Mouse (Mus musculus) T-helper 2 cell (primary cell): ENCODE measurements around the gene Map3k4.

Experiments used
- in situ Hi-C: fragments of 300-600 bp; cut with MboI, MseI; formaldehyde crosslinking; loops from one replicate; pipeline ENCODE4 v1.15.1; 2025; ENCODE audit warnings: high pct_unique_total_duplicates

The Map3k4 gene

GRCm38 (mm10) chr17:12273032-12273431 is 45.6 kb downstream of the Map3k4 start:
- in situ Hi-C loops: loop anchor here (10.0 kb wide), 1 partner anchor 92 kb away; no protein-coding TSS in a partner anchor

DNA sequence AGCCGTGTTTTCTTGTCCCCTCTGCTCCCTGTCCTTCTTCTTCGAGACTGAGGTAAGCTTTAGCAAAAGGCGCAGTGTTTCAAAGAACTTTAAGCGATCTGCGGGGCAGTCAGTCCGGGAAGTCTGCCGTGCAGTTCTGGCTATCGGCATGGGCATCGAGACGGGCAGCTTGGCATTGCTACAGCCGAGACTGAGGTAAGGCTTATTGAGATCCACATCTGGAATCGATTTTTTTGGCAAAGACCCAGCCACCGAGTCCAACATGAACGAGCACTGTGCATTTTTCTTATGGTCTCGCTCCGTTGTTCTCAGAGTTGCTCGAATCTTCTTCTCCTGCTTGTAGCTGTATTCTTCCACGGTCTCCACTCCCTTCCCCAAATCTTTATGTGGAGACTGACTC is 46.8 kb downstream of the Map3k4 start:
- in situ Hi-C loops: loop anchor here (10.0 kb wide), 1 partner anchor 93 kb away; no protein-coding TSS in a partner anchor

GRCm38 (mm10) chr17:12268538-12268937 is 50.1 kb downstream of the Map3k4 start:
- in situ Hi-C loops: no loop called here

DNA sequence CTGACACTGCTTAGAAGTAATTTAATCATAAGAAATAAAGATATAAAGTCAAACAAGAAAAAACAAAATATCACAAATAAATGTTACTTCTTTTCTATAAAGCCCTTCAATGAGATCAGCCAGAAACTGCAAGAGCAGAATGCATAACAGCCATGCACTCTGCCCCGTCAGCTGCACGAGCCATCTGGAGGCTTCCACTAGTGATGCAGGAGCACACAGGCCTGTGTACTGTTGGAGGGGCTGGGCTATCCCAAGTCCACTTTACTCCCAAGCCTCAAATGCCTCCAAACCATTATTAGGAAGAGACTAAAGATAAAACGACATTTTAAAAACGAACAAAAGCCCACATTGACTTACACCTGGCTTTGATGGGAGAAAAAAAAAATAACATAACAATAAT is 50.5 kb downstream of the Map3k4 start:
- in situ Hi-C loops: no loop called here

DNA sequence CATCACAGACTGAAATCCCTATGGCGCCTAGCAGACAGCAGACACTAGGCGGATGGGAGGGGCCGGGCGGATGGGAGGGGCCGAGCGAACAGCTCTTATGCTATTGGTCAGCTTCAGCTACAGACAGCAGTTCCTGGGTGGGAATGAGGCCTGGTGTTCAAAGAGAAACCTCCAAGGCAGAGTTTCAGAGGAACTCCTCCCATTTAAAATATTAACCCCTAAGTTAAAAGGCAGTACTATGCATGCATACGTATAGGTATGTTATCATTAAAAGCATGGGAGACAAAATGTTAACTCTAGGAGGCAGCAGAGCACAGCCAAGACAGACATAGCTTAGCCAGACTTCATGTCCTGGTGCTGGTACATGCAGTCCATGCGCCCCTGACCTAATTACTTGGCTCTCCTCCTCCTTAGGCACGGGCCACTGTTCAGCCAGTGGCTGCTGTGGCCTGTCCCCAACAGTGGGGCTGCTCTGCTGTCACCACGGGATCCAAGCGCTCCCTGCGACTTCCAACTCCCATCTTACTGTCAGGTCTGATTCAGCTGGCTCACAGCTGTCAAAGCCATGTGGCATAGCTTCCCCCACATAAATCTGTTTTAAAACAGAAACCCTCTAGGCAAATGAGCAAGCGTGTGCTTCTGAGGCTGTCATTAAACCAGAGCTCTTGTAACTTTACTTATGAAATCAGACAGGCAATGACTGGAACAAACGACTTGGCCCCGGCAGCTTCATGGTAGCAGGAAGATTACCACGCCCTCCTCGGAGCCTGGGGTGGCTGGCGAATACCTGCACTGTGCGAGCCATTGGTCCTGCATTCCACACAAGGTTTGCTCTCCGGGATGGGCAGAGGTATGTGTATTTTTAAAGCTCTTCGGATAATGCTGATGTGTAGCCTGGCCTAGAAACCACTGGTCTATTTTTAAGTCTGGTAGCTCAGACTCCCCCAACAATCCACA is 52.3 kb downstream of the Map3k4 start:
- in situ Hi-C loops: no loop called here

DNA sequence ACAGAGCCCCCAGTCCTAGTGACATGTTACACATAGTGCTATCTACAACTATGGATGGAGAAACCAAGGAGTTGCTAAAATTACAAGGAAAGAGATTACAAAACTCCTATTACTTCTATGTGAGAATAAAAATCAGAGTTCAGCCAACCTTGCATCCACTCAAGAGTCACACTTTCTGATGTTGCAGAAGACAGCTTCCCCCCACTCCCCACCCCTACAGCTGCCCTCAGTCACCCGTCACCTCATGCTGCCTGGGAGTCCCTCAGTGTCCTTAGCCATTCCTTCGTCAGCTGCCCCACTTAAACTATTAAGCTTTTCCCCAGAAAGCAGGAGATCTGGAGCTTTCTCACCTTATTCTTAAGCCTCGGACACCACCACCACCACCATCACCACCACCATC is 54.3 kb downstream of the Map3k4 start:
- in situ Hi-C loops: no loop called here

DNA sequence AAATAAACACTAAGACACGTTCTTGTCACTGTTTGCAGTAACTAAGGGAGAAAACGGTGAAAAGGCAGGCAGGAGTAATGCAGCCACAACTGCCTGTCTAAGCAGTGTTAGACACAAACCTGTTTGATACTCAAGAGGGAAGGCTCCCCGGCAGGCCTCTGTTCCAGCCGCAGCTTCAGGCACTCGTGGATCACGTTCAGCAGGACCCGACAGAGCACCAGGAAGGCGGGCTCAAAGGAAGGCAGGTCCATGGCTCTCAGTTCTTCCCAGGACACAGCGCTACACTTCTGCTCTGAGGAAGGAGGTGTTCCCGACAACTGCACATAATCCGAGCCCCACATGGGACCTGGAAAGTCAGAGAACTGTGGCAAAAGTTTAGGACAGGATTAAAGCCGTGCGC is 54.8 kb downstream of the Map3k4 start:
- in situ Hi-C loops: no loop called here

- in situ Hi-C loops: no loop called here
These were observed 55.7 kb downstream of the Map3k4 start for GRCm38 (mm10) chr17:12262851-12263250.

GRCm38 (mm10) chr17:12261887-12262286 is 56.7 kb downstream of the Map3k4 start:
- in situ Hi-C loops: no loop called here

DNA sequence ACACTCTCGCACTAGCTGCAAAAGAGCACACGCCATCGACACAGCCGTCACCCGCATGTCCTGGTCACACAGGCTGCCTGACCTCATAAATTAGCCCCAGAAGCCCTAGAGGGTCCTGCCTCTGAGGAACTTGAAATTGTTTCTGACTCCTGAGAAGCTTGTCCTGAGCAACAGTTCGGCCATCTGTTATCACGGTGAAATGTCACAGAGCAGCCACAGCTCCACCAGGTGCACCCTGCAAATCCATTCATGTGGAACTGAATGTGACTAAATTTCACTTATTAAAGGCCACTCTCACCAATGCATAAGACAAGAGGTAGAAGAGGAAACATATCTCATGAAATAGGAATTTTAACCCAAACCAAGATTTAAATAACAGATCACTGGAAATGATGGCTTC is 57.2 kb downstream of the Map3k4 start:
- in situ Hi-C loops: no loop called here

DNA sequence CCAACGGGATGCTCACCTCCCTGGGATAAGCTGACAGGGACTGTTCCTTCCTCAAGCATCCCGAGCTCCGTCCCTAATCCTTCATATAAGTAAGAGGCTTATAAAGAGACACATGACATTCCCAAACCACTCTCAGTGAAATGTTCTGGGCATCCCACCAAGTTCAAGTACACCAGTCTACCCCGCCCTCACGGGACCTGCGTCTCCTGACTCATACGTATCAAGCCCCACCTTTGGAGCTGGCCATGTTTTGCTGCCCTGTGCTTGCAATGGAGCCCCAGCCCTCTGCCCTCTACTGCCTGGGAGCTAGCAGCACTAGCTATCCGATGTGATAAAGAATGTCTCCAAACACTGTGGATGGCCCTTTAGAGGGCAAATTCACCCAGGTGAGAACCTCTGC is 58.6 kb downstream of the Map3k4 start:
- in situ Hi-C loops: no loop called here

- in situ Hi-C loops: no loop called here
These were observed 60.1 kb downstream of the Map3k4 start for GRCm38 (mm10) chr17:12258517-12258916.

DNA sequence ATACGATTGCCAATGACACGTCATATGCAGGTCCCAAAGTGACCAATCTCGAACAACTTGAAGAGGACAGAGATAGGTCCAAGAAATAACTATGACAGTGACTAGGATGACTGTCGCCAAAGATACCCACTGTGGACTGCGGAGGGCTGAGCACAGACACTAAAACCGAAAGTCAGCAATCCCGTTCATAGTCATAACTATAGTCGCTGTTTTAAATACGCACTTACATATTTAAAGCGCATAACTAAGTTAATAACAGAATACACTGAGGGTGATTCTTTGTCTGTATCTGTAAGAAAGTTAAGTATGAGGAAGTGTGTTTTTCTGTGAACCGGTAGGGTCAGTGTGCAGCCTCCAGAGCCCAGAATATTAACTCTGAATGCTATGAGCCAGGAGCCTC is 62.5 kb downstream of the Map3k4 start:
- in situ Hi-C loops: no loop called here

DNA sequence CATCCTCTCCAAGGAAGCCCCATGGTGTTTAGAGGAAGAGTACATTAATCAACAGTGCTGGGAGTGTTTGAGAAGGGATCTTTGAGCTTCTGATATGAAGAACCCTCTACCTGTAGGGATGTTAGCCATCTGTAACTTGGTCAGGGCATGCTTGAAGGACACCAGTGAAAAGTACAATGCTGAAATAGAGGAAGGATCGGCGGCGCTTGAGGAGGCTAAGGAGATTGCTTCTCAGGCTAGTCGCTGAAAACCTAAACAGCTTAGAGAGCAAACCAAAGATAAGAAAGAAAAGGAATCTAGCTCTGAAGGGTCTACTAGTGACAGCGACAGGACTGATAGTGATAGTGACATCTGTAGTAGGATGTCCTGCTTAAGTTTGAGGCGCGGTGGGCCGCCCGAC is 68.0 kb downstream of the Map3k4 start:
- in situ Hi-C loops: no loop called here

DNA sequence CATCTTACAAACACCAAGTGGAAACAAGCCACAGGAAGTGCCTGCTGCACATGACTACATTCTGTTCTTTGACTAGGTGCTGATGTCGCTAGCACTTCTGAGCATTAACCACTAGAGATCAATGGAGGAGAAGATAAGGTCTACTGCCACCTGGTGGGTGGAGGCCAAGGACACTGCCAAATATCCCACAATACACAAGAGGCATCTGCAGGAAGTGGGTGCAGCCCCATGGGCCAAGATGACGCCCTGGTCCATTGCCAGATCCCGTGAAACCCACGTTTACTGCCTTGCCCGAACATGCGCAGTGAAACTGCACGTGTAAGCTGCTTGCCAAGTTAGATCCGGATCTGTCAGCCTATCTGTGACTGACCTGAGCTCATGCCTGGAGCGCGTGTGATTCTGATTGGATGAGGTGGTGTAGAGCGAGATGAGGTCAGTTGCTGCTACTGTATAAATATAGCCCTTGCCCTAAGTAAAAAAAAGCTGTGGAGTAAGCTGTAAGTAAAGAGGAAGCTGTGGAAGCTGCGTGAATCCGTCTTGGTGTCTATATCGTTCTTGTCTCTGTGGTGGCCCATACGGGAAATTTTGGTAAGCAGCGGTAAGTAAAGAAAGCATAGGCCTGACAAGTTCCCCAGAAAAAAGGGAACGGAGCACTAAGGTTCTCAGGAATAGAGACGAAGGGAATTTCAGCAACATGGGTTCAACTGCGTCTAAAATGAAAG is 68.7 kb downstream of the Map3k4 start:
- in situ Hi-C loops: loop anchor here (25.0 kb wide), 1 partner anchor 1638 kb away; no protein-coding TSS in a partner anchor

- in situ Hi-C loops: loop anchor here (25.0 kb wide), 1 partner anchor 1628 kb away; no protein-coding TSS in a partner anchor
These were observed 77.9 kb downstream of the Map3k4 start for GRCm38 (mm10) chr17:12240701-12241100.

- in situ Hi-C loops: loop anchor here (25.0 kb wide), 1 partner anchor 1620 kb away; no protein-coding TSS in a partner anchor
These were observed 85.9 kb downstream of the Map3k4 start for GRCm38 (mm10) chr17:12232724-12233123.

- in situ Hi-C loops: loop anchor here (25.0 kb wide), 1 partner anchor 1619 kb away; no protein-coding TSS in a partner anchor
These were observed 87.5 kb downstream of the Map3k4 start for GRCm38 (mm10) chr17:12231087-12231486.

DNA sequence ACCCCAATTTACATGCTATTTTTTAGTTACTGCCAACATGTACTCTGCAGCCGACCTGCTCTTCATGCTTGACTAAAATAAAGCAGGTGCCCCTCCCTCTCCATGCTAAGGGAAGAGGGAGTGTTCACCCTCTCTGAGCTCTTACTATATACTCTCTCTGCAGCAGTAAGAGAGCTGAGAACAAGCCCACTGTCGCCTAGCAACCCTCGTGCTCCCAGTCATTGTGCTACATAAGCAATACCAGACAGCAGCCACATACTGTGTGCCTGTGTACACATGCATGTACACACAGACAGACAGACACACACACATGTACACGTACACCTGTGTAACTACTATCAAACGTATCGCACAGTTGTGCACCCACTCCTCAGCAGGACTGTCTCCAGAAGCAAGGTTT is 88.4 kb downstream of the Map3k4 start:
- in situ Hi-C loops: loop anchor here (25.0 kb wide), 1 partner anchor 1618 kb away; no protein-coding TSS in a partner anchor

GRCm38 (mm10) chr17:12229756-12230155 is 88.8 kb downstream of the Map3k4 start:
- in situ Hi-C loops: loop anchor here (25.0 kb wide), 1 partner anchor 1617 kb away; no protein-coding TSS in a partner anchor

DNA sequence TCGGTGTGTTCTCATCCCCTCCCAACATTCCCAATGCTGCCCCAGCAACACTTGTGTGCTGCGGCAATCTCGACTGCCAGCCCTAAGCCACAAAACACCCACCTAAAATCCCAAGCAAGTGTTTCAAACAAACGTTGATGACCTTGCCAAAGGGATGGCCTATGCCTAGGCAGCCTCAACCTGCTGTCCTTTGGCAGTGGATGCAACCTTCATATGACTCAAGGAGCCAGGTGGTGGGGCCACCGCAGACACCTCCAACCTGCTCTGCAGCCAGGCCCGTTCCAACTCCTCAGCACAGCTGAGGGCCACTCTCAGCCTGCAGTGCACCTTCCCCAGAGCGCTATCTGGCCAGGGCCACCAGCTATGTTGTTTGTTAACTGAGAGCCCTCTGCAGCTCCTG is 90.1 kb downstream of the Map3k4 start:
- in situ Hi-C loops: loop anchor here (25.0 kb wide), 1 partner anchor 1616 kb away; no protein-coding TSS in a partner anchor

- in situ Hi-C loops: loop anchor here (25.0 kb wide), 1 partner anchor 1616 kb away; no protein-coding TSS in a partner anchor
These were observed 90.6 kb downstream of the Map3k4 start for GRCm38 (mm10) chr17:12228001-12228400.
